Mouse (Mus musculus): Measurements from ENCODE around the gene Klf13.

- TF ChIP-seq CTCF (IDR thresholded peaks at IDR 0.05; ENCODE audit: low read depth) (no peak), EP300 (optimal IDR thresholded peaks at IDR 0.05) (no peak)
Measured at GRCm38 (mm10) chr7:63921909-63922562, 16.7 kb downstream of the Klf13 start.
